In the genomic region with DNA sequence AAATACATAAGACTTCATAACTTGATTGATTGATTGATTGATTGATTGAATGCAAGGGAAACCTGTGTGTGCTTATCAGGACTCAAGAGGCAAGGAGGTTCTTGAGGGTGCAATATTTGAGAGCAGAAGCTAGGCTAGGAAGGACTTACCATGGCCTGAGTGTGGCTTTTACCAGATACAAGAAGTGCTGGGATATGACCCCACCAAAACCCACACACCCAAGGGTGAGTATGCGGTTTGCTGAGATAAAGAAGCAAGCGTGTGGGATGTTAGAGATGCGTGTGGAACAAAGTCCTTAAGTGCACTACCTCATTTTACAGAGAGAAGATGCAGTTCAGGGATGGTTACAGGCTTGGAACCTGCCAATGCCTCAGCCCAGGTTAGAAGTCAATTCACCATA, we compare ENCODE assay signal across 18 mouse cellular contexts. TPM values are rescaled to one million over a fixed set of nuclear protein-coding genes. Genes with fewer than 3 reads are reported as not detected.
"Had no signal": no experiment of that assay in that cellular context is flagged by ENCODE, and none has a peak within 500 bp of the region (broad histone marks: within the 10 kb centered on the region; RNA-seq: fewer than 3 reads in every experiment).

No protein-coding gene starts in this region.

- H3K4me3 ChIP-seq: limb, embryonic 12.5 days; midbrain, embryonic 15.5 days; neural tube, embryonic 12.5 days had no signal

- H3K27ac ChIP-seq: kidney, postnatal 0 days; limb, embryonic 12.5 days; midbrain, embryonic 15.5 days; neural tube, embryonic 12.5 days; stomach, postnatal 0 days had no signal

- ATAC-seq: inflammation-experienced regulatory T-cells, adult 6 months; intestine, postnatal 0 days; lung, postnatal 0 days; midbrain, embryonic 15.5 days had no signal

- H3K36me3 ChIP-seq: limb, embryonic 12.5 days; midbrain, embryonic 15.5 days; neural tube, embryonic 12.5 days had no signal

- H3K9ac ChIP-seq: limb, embryonic 12.5 days; midbrain, embryonic 15.5 days; neural tube, embryonic 12.5 days had no signal

- H3K27me3 ChIP-seq: limb, embryonic 12.5 days; midbrain, embryonic 15.5 days; neural tube, embryonic 12.5 days had no signal

- H3K9me3 ChIP-seq: limb, embryonic 12.5 days; midbrain, embryonic 15.5 days; neural tube, embryonic 12.5 days had no signal

- H3K4me1 ChIP-seq: limb, embryonic 12.5 days; midbrain, embryonic 15.5 days; neural tube, embryonic 12.5 days had no signal

- DNase-seq: kidney, adult 8-10 months; kidney, postnatal 36 days; layer of hippocampus, adult 9-11 months; layer of hippocampus, postnatal 36 days; lung, adult 2 months; lung, postnatal 36 days; spleen, adult 18-20 months; thymus, adult 18-20 months; thymus, postnatal 36 days had no signal

- H3K4me2 ChIP-seq: limb, embryonic 12.5 days; midbrain, embryonic 11.5 days; midbrain, embryonic 15.5 days; neural tube, embryonic 12.5 days had no signal

RNA-seq across cellular contexts. Expression of gene Gda, which starts 41.0 kb away (rescaled TPM):
- polyA plus RNA-seq: limb, embryonic 12.5 days had no signal
